Mouse (Mus musculus) G1E (cell line): ENCODE results near the gene Cables2.

Experiments used
- CTCF ChIP-seq: IDR thresholded peaks from 2 replicates; pipeline ENCODE4 v1.5.1; 2012; ENCODE audit warnings: low read depth, low read length, inconsistent platforms, mixed read lengths
- GATA1 ChIP-seq: IDR thresholded peaks from 2 replicates; pipeline ENCODE4 v1.6.1; 2012; ENCODE audit warnings: borderline replicate concordance, low read length, inconsistent platforms, mixed read lengths
- POLR2AphosphoS5 ChIP-seq: IDR thresholded peaks from 2 replicates; pipeline ENCODE4 v1.6.1; 2012; ENCODE audit warnings: low read depth, low read length, inconsistent platforms; ENCODE audit not compliant: insufficient replicate concordance
- TAL1 ChIP-seq: conservative IDR thresholded peaks from 2 replicates; pipeline ENCODE4 v1.6.1; 2012; ENCODE audit warnings: low read depth, low read length, inconsistent platforms, mixed read lengths

DNA sequence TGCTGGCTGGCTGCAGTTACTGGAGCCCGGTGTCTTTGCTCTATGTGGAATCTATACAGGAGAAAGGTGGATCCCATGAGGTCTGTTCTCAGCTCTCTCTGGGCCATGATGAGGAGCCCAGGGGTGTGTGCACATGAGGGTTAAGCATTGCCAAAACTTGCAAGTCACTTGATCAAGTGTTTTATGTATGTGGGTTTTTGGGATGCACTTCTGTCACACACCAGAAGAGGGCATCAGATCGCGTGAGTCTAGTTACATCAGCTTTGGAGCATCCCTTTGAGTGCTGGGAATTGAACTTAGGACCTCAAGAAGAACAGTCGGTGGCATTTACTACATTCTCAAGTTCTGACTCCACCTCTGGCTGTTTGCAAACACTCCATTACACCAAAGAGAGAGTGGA, 31.3 kb upstream of the Cables2 start:
- no peak for TF ChIP-seq CTCF
- no peak for TF ChIP-seq GATA1
- TF ChIP-seq TAL1: no peak
- no peak for TF ChIP-seq POLR2AphosphoS5
